Comparison of ENCODE assay signal across 8 mouse cellular contexts in genomic region chr14:121588451-121588850, GRCm38 (mm10).
A peak's percentile ranks its signal among the peaks of the same experiment; 100 is the strongest.
DNase-seq lines count a peak whose midpoint lies in the region; ATAC-seq and TF ChIP-seq lines count a peak whose summit lies in the region.

No protein-coding gene starts in this region.

- no peak overlapping the region for H3K4me3 ChIP-seq in hindbrain, embryonic 11.5 days (ENCODE audit: low read depth, low read length)
- no peak overlapping the region for H3K4me3 ChIP-seq in hindbrain, embryonic 12.5 days
- H3K4me3 ChIP-seq in hindbrain, postnatal 0 days (ENCODE audit: low read length), result no peak overlapping the region

- 0 out of 2 replicates have a peak, but pooled peaks cover 3% of the 10 kb centered on the region for H3K4me1 ChIP-seq in hindbrain, embryonic 11.5 days (replicated peaks; ENCODE audit: control insufficient read depth, insufficient read depth, low read length)
- H3K4me1 ChIP-seq in hindbrain, embryonic 12.5 days, result peaks cover 20% of the 10 kb centered on the region
- H3K4me1 ChIP-seq in hindbrain, postnatal 0 days (ENCODE audit: insufficient read depth, low read length), result no peaks in the 10 kb centered on the region

- no peaks in the 10 kb centered on the region for H3K36me3 ChIP-seq in hindbrain, embryonic 11.5 days (ENCODE audit: control insufficient read depth, insufficient read depth, low read length)
- no peaks in the 10 kb centered on the region; the same call in 1 of the 2 replicates for H3K36me3 ChIP-seq in hindbrain, embryonic 12.5 days
- peaks cover 3% of the 10 kb centered on the region; the same call in 1 of the 2 replicates for H3K36me3 ChIP-seq in hindbrain, postnatal 0 days (ENCODE audit: insufficient read depth, low read length)

- TF ChIP-seq CTCF in hindbrain, postnatal 0 days (IDR thresholded peaks at IDR 0.05; ENCODE audit: low read depth), result peak; percentile 85

- 0 out of 2 replicates have a peak, but pooled peaks have one; percentile 12 for ATAC-seq in hindbrain, embryonic 11.5 days (ENCODE audit: low FRiP score)
- ATAC-seq in hindbrain, embryonic 12.5 days (ENCODE audit: low FRiP score), result no peak
- ATAC-seq in hindbrain, postnatal 0 days, result peak; percentile 19; the same call in 1 of the 2 replicates

- no peaks in the 10 kb centered on the region for H3K9me3 ChIP-seq in hindbrain, embryonic 11.5 days (ENCODE audit: control insufficient read depth, low read length)
- no peaks in the 10 kb centered on the region; the same call in 1 of the 2 replicates for H3K9me3 ChIP-seq in hindbrain, embryonic 12.5 days (replicated peaks)
- H3K9me3 ChIP-seq in hindbrain, postnatal 0 days (ENCODE audit: low read length), result no peaks in the 10 kb centered on the region

- no peak overlapping the region for H3K9ac ChIP-seq in hindbrain, embryonic 11.5 days (ENCODE audit: low read depth, low read length)
- H3K9ac ChIP-seq in hindbrain, embryonic 12.5 days, result no peak overlapping the region
- no peak overlapping the region for H3K9ac ChIP-seq in hindbrain, postnatal 0 days (replicated peaks; ENCODE audit: low read length)

- no peak overlapping the region for H3K4me2 ChIP-seq in hindbrain, embryonic 11.5 days (replicated peaks; ENCODE audit: low read depth, low read length)
- no peak overlapping the region for H3K4me2 ChIP-seq in hindbrain, embryonic 12.5 days (replicated peaks)
- H3K4me2 ChIP-seq in hindbrain, postnatal 0 days (ENCODE audit: low read depth, low read length), result no peak overlapping the region

- 72% methylated on average over 4 of the region's 4 CpGs for WGBS in hindbrain, embryonic 11.5 days
- 69% methylated on average over 4 of the region's 4 CpGs for WGBS in hindbrain, embryonic 12.5 days
- WGBS in hindbrain, postnatal 0 days, result 73% methylated on average over 4 of the region's 4 CpGs

- no peaks in the 10 kb centered on the region for H3K27me3 ChIP-seq in hindbrain, embryonic 11.5 days (ENCODE audit: control insufficient read depth, insufficient read depth, low read length)
- no peaks in the 10 kb centered on the region for H3K27me3 ChIP-seq in hindbrain, embryonic 12.5 days
- no peaks in the 10 kb centered on the region for H3K27me3 ChIP-seq in hindbrain, postnatal 0 days (ENCODE audit: insufficient read depth, low read length)

- peak; percentile 68 for DNase-seq in hindbrain, embryonic 11.5 days (ENCODE audit: low spot score)
- DNase-seq in A20 (ENCODE audit: low read depth, low spot score), result peak; percentile 60
- DNase-seq in R1 (ENCODE audit: low read depth, low spot score), result peak; percentile 73
- peak; percentile 83 for DNase-seq in hindbrain, postnatal 0 days (ENCODE audit: low spot score)
- no peak for DNase-seq in adrenal gland, adult 8-10 months
- no peak for DNase-seq in left cerebral cortex, adult 18-20 months (ENCODE audit: low spot score in 2 of 2)
- DNase-seq in frontal cortex, postnatal 36 days (ENCODE audit: low spot score in 2 of 2), result no peak

- H3K27ac ChIP-seq in hindbrain, embryonic 11.5 days (ENCODE audit: low read depth, low read length), result no peak overlapping the region
- H3K27ac ChIP-seq in hindbrain, embryonic 12.5 days, result no peak overlapping the region
- H3K27ac ChIP-seq in hindbrain, postnatal 0 days, result no peak overlapping the region; the same call in 1 of the 2 replicates

Comparison
In these comparisons a context has a peak if more than half of its experiments do, and no peak if none do; other contexts are left out.
1. DNase-seq: peak in hindbrain, embryonic 11.5 days (single experiment), A20 (single experiment), R1 (single experiment) and hindbrain, postnatal 0 days (single experiment); none in adrenal gland, adult 8-10 months (single experiment), left cerebral cortex, adult 18-20 months (0 of 2) and frontal cortex, postnatal 36 days (0 of 2).